Mouse (Mus musculus) kidney, postnatal 14 days (tissue): Measurements from ENCODE around the gene Otor.

ENCODE experiments used
- DNase-seq: peaks from one replicate; pipeline ENCODE4 v3.0.0; 2022; ENCODE audit warnings: mixed read lengths

The Otor gene

GRCm38 (mm10) chr2:143131098-143131646 lies 52.9 kb downstream of the Otor start:
- peak; percentile 14 for DNase-seq
